ENCODE assay signal across 15 mouse cellular contexts in the genomic region with DNA sequence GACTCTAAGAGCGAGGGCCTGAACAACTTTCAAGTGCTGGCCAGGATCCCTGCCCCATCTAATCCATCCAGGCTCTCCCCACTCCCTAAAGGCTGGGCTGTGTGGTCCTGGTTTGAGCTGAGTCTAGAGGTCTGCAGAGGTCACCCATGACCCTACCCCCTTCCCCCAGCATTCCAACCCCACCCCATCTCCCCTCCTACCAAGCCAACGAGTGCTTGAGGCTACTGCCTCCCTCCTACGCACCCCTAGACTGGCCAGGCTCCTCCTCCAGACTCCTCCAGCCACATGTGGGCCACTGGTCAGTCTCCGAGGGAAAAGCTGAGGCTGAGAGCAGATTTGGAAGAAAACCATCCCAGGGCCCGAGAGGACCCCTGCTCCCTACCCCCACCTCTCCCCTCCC.
A peak's percentile ranks its signal among the peaks of the same experiment; 100 is the strongest.
DNase-seq lines count a peak whose midpoint lies in the region; ATAC-seq lines count a peak whose summit lies in the region.
"Had no signal": no experiment of that assay in that cellular context is flagged by ENCODE, and none has a peak within 500 bp of the region (broad histone marks: within the 10 kb centered on the region; RNA-seq: fewer than 3 reads in every experiment).

No protein-coding gene starts in this region.

- 34% methylated on average over 5 of the region's 5 CpGs for WGBS in intestine, embryonic 14.5 days
- 50% methylated on average over 5 of the region's 5 CpGs for WGBS in intestine, embryonic 16.5 days
- 23% methylated on average over 5 of the region's 5 CpGs for whole genome bisulfite sequencing in midbrain, embryonic 11.5 days
- 34% methylated on average over 5 of the region's 5 CpGs for WGBS in midbrain, embryonic 15.5 days
- 28% methylated on average over 5 of the region's 5 CpGs for WGBS in hindbrain, embryonic 13.5 days

- H3K9ac ChIP-seq in intestine, embryonic 14.5 days (ENCODE audit: low read length) = no peak overlapping the region
- no peak overlapping the region for H3K9ac ChIP-seq in intestine, embryonic 16.5 days (ENCODE audit: low read depth, low read length)
- H3K9ac ChIP-seq in midbrain, embryonic 11.5 days (ENCODE audit: low read length) = no peak overlapping the region
- H3K9ac ChIP-seq in midbrain, embryonic 15.5 days = no peak overlapping the region
- no peak overlapping the region for H3K9ac ChIP-seq in hindbrain, embryonic 13.5 days
- H3K9ac ChIP-seq: lung, embryonic 14.5 days; stomach, embryonic 15.5 days had no signal

- peaks cover 1% of the 10 kb centered on the region; the same call in 1 of the 2 replicates for H3K9me3 ChIP-seq in intestine, embryonic 14.5 days (ENCODE audit: control insufficient read depth, low read length)
- H3K9me3 ChIP-seq in intestine, embryonic 16.5 days (ENCODE audit: control insufficient read depth, low read length) = no peaks in the 10 kb centered on the region
- H3K9me3 ChIP-seq in midbrain, embryonic 11.5 days (ENCODE audit: control insufficient read depth, low read length) = peaks cover under 1% of the 10 kb centered on the region; the same call in 1 of the 2 replicates
- H3K9me3 ChIP-seq in midbrain, embryonic 15.5 days = no peaks in the 10 kb centered on the region
- H3K9me3 ChIP-seq in hindbrain, embryonic 13.5 days = no peaks in the 10 kb centered on the region
- H3K9me3 ChIP-seq: stomach, embryonic 15.5 days had no signal

- no peak overlapping the region for H3K4me3 ChIP-seq in intestine, embryonic 14.5 days (ENCODE audit: low read depth, low read length)
- no peak overlapping the region for H3K4me3 ChIP-seq in intestine, embryonic 16.5 days (ENCODE audit: low read length)
- no peak overlapping the region for H3K4me3 ChIP-seq in midbrain, embryonic 11.5 days (ENCODE audit: low read depth, low read length)
- H3K4me3 ChIP-seq in midbrain, embryonic 15.5 days = no peak overlapping the region
- no peak overlapping the region for H3K4me3 ChIP-seq in hindbrain, embryonic 13.5 days
- H3K4me3 ChIP-seq: layer of hippocampus, adult 2 months; stomach, embryonic 15.5 days had no signal

- H3K4me1 ChIP-seq in intestine, embryonic 14.5 days (replicated peaks; ENCODE audit: control insufficient read depth, insufficient read depth, low read length) = peaks cover 30% of the 10 kb centered on the region
- H3K4me1 ChIP-seq in intestine, embryonic 16.5 days (ENCODE audit: control insufficient read depth, insufficient read depth, low read length) = peaks cover 35% of the 10 kb centered on the region
- H3K4me1 ChIP-seq in midbrain, embryonic 11.5 days (ENCODE audit: control insufficient read depth, insufficient read depth, low read length) = peaks cover 60% of the 10 kb centered on the region
- H3K4me1 ChIP-seq in midbrain, embryonic 15.5 days = peaks cover 34% of the 10 kb centered on the region
- peaks cover 66% of the 10 kb centered on the region for H3K4me1 ChIP-seq in hindbrain, embryonic 13.5 days (replicated peaks)

- H3K27me3 ChIP-seq in intestine, embryonic 14.5 days (replicated peaks; ENCODE audit: control insufficient read depth, insufficient read depth, low read length) = no peaks in the 10 kb centered on the region
- no peaks in the 10 kb centered on the region for H3K27me3 ChIP-seq in intestine, embryonic 16.5 days (replicated peaks; ENCODE audit: control insufficient read depth, insufficient read depth, low read length)
- H3K27me3 ChIP-seq in midbrain, embryonic 11.5 days (ENCODE audit: control insufficient read depth, insufficient read depth, low read length) = peaks cover 2% of the 10 kb centered on the region; the same call in 1 of the 2 replicates
- H3K27me3 ChIP-seq in midbrain, embryonic 15.5 days (replicated peaks) = no peaks in the 10 kb centered on the region
- H3K27me3 ChIP-seq in hindbrain, embryonic 13.5 days = no peaks in the 10 kb centered on the region
- H3K27me3 ChIP-seq: stomach, embryonic 15.5 days had no signal

- H3K27ac ChIP-seq in intestine, embryonic 14.5 days (ENCODE audit: low read depth) = 0 out of 2 replicates have a peak overlapping the region, but pooled peaks have one; percentile 7
- no peak overlapping the region for H3K27ac ChIP-seq in intestine, embryonic 16.5 days (ENCODE audit: low read length)
- peak overlapping the region; percentile 5; the same call in 1 of the 2 replicates for H3K27ac ChIP-seq in midbrain, embryonic 11.5 days (ENCODE audit: low read depth, low read length)
- no peak overlapping the region for H3K27ac ChIP-seq in midbrain, embryonic 15.5 days
- H3K27ac ChIP-seq in hindbrain, embryonic 13.5 days = peak overlapping the region; percentile 4; the same call in 1 of the 2 replicates
- H3K27ac ChIP-seq: layer of hippocampus, adult 2 months; stomach, embryonic 15.5 days had no signal

- 0 out of 2 replicates have a peak, but pooled peaks cover 5% of the 10 kb centered on the region for H3K36me3 ChIP-seq in intestine, embryonic 14.5 days (ENCODE audit: control insufficient read depth, insufficient read depth, low read length)
- H3K36me3 ChIP-seq in intestine, embryonic 16.5 days (ENCODE audit: control insufficient read depth, insufficient read depth, low read length) = 0 out of 2 replicates have a peak, but pooled peaks cover 3% of the 10 kb centered on the region
- H3K36me3 ChIP-seq in midbrain, embryonic 11.5 days (ENCODE audit: control insufficient read depth, insufficient read depth, low read length) = peaks cover 4% of the 10 kb centered on the region
- no peaks in the 10 kb centered on the region for H3K36me3 ChIP-seq in midbrain, embryonic 15.5 days (replicated peaks)
- peaks cover 12% of the 10 kb centered on the region for H3K36me3 ChIP-seq in hindbrain, embryonic 13.5 days
- H3K36me3 ChIP-seq: stomach, embryonic 15.5 days had no signal

- DNase-seq in embryo, embryonic 10 days (ENCODE audit: low spot score) = peak; percentile 44
- no peak for DNase-seq in embryo, embryonic 10.5 days (ENCODE audit: low spot score)
- DNase-seq in intestine, embryonic 14.5 days (ENCODE audit: low spot score) = no peak
- no peak for DNase-seq in midbrain, embryonic 11.5 days (ENCODE audit: low spot score, missing footprints)
- no peak for DNase-seq in lung, postnatal 14 days
- DNase-seq: adrenal gland, adult 8-10 months; cerebellum, adult 9-10 months; liver; lung, embryonic 14.5 days; thymus, postnatal 25 days had no signal

- no peak overlapping the region for H3K4me2 ChIP-seq in intestine, embryonic 14.5 days (ENCODE audit: low read length)
- no peak overlapping the region for H3K4me2 ChIP-seq in intestine, embryonic 16.5 days (ENCODE audit: low read depth, low read length)
- no peak overlapping the region for H3K4me2 ChIP-seq in midbrain, embryonic 11.5 days
- no peak overlapping the region for H3K4me2 ChIP-seq in midbrain, embryonic 15.5 days
- no peak overlapping the region for H3K4me2 ChIP-seq in hindbrain, embryonic 13.5 days
- H3K4me2 ChIP-seq: lung, embryonic 14.5 days; stomach, embryonic 15.5 days had no signal

- ATAC-seq in intestine, embryonic 14.5 days (replicated peaks; ENCODE audit: low FRiP score, low TSS enrichment, low read depth) = no peak
- no peak for ATAC-seq in intestine, embryonic 16.5 days
- no peak for ATAC-seq in midbrain, embryonic 11.5 days (ENCODE audit: low FRiP score)
- ATAC-seq in midbrain, embryonic 15.5 days (replicated peaks) = no peak
- ATAC-seq in hindbrain, embryonic 13.5 days (ENCODE audit: low FRiP score) = no peak

Comparison
In these comparisons a context has a peak if more than half of its experiments do, and no peak if none do; other contexts are left out.
1. H3K27ac ChIP-seq: peak in intestine, embryonic 14.5 days (single experiment), midbrain, embryonic 11.5 days (single experiment) and hindbrain, embryonic 13.5 days (single experiment); none in intestine, embryonic 16.5 days (single experiment) and midbrain, embryonic 15.5 days (single experiment).